Mouse (Mus musculus) liver, postnatal 0 days (tissue): ENCODE results near the gene Rapgef1. TPM values are rescaled to one million over a fixed set of nuclear protein-coding genes. Genes with fewer than 3 reads are reported as not detected.

Experiments
- ATAC-seq: fragments of 200-750 bp; cut with Nextera tagmentation; 2 replicates; pipeline ENCODE4 v1.8.0; 2017; ENCODE audit warnings: mild to moderate bottlenecking, moderate library complexity
- DNase-seq: peaks from one replicate; pipeline ENCODE4 v3.0.0-alpha.2; 2016
- H3K27ac ChIP-seq: fragments of 300-500 bp; sonication (generic); 2 replicates; pipeline ENCODE4 v1.5.1; 2014; ENCODE audit warnings: antibody characterized with exemption, moderate library complexity, mild to moderate bottlenecking, low read depth
- H3K27me3 ChIP-seq: fragments of 300-500 bp; sonication (generic); 2 replicates; pipeline ENCODE4 v1.6.1; 2014; ENCODE audit warnings: low read length, control low read depth, mixed read lengths; ENCODE audit not compliant: insufficient read depth
- H3K36me3 ChIP-seq: fragments of 300-500 bp; sonication (generic); replicated peaks from 2 replicates; pipeline ENCODE4 v1.6.1; 2014; ENCODE audit warnings: mild to moderate bottlenecking, control low read depth, low read length, moderate library complexity, mixed read lengths; ENCODE audit not compliant: insufficient read depth
- H3K4me1 ChIP-seq: fragments of 300-500 bp; sonication (generic); 2 replicates; pipeline ENCODE4 v1.6.1; 2014; ENCODE audit warnings: antibody characterized with exemption, mild to moderate bottlenecking, control low read depth; ENCODE audit not compliant: insufficient read depth
- H3K4me2 ChIP-seq: fragments of 300-500 bp; sonication (generic); 2 replicates; pipeline ENCODE4 v1.6.1; 2014; ENCODE audit warnings: low read depth, mild to moderate bottlenecking, low read length, moderate library complexity, mixed read lengths
- H3K4me3 ChIP-seq: fragments of 300-500 bp; sonication (generic); 2 replicates; pipeline ENCODE4 v1.5.1; 2014; ENCODE audit warnings: low read depth, low read length
- H3K9ac ChIP-seq: fragments of 300-500 bp; sonication (generic); replicated peaks from 2 replicates; pipeline ENCODE4 v1.6.1; 2014; ENCODE audit warnings: mild to moderate bottlenecking, moderate library complexity
- H3K9me3 ChIP-seq: fragments of 300-500 bp; sonication (generic); 2 replicates; pipeline ENCODE4 v1.6.1; 2016; ENCODE audit warnings: mild to moderate bottlenecking, control low read depth, low read length, mixed read lengths
- CTCF ChIP-seq: sonication (generic); IDR thresholded peaks from 2 replicates; pipeline ENCODE4 v1.5.1; 2016; ENCODE audit warnings: antibody characterized with exemption, low read depth
- EP300 ChIP-seq: IDR thresholded peaks from 2 replicates; pipeline ENCODE4 v1.6.1; 2016; ENCODE audit warnings: antibody characterized with exemption, low read depth, mild to moderate bottlenecking
- WGBS: fragments of 180-500 bp; shearing (Covaris S2); extraction: QIAGEN DNeasy Blood & Tissue Kit; methylation state at CpG from one replicate; pipeline ENCODE4 v1.1.7; 2014; ENCODE audit not compliant: insufficient replicate concordance; 5-methylcytosine and 5-hydroxymethylcytosine counted together
- polyA plus RNA-seq: library from polyadenylated mRNA; unstranded; fragments of >200 nt; fragmentation: Nextera tagmentation; extraction: Ambion mirVana; gene quantifications from 2 replicates; pipeline ENCODE4 v1.2.1, GENCODE M21; 2015

Rapgef1 gene
- polyA plus RNA-seq, 1 experiment from 2014 or later = 4.8 TPM

GRCm38 (mm10) chr2:29586017-29586702 lies 33.4 kb upstream of the Rapgef1 start:
- TF ChIP-seq EP300 (no peak), CTCF (no peak)
- Histone ChIP-seq H3K27me3 (peaks cover 5% of the 10 kb centered on the region; the same call in 1 of the 2 replicates), H3K9ac (no peak overlapping the region), H3K4me3 (no peak overlapping the region), H3K27ac (no peak overlapping the region), H3K4me2 (no peak overlapping the region), H3K36me3 (no peaks in the 10 kb centered on the region), H3K4me1 (no peaks in the 10 kb centered on the region), H3K9me3 (no peaks in the 10 kb centered on the region)
- DNase-seq (no peak), ATAC-seq (no peak)
- WGBS = 47% methylated on average over 8 of the region's 8 CpGs

- TF ChIP-seq EP300 (no peak), CTCF (no peak)
- H3K4me3 ChIP-seq = no peak overlapping the region
- no peak for ATAC-seq
- no peak for DNase-seq
- H3K9me3 ChIP-seq = no peaks in the 10 kb centered on the region
- H3K4me2 ChIP-seq = no peak overlapping the region
- no peak overlapping the region for H3K27ac ChIP-seq
- no peaks in the 10 kb centered on the region for H3K36me3 ChIP-seq
- H3K4me1 ChIP-seq = no peaks in the 10 kb centered on the region
- WGBS = 56% methylated on average over 4 of the region's 4 CpGs
- H3K27me3 ChIP-seq = peaks cover 5% of the 10 kb centered on the region; the same call in 1 of the 2 replicates
- H3K9ac ChIP-seq = no peak overlapping the region
Measured at GRCm38 (mm10) chr2:29588006-29588405, 31.5 kb upstream of the Rapgef1 start.

GRCm38 (mm10) chr2:29589266-29589665 lies 30.3 kb upstream of the Rapgef1 start:
- no peak overlapping the region for H3K27ac ChIP-seq
- TF ChIP-seq EP300 (no peak), CTCF (peak; percentile 42)
- H3K4me2 ChIP-seq = no peak overlapping the region
- no peaks in the 10 kb centered on the region for H3K27me3 ChIP-seq
- H3K4me3 ChIP-seq = no peak overlapping the region
- H3K9ac ChIP-seq = no peak overlapping the region
- no peak for ATAC-seq
- H3K36me3 ChIP-seq = no peaks in the 10 kb centered on the region
- no peaks in the 10 kb centered on the region for H3K9me3 ChIP-seq
- no peak for DNase-seq
- no peaks in the 10 kb centered on the region for H3K4me1 ChIP-seq
- WGBS = 31% methylated on average over 10 of the region's 10 CpGs

DNA sequence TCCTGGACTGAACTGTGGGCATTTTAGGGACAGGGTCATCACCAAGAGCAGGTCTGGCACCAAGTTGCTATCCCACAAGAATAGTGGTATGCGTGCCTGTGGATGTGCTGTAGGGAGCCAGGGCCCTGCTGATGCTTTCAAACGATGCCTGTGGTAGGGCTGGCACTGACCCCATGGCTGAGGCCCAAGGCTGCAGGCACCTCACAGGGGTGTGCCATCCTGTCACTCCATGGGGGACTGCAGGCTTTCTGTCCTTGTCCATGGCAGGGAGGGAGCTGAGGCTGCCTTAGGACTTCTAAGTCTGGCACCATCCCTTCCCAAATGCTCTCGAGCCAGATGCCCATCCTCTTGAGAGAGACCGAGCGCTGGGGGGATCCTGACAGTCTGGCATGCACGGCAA lies 27.9 kb upstream of the Rapgef1 start:
- H3K4me3 ChIP-seq = no peak overlapping the region
- no peaks in the 10 kb centered on the region for H3K4me1 ChIP-seq
- no peaks in the 10 kb centered on the region for H3K36me3 ChIP-seq
- H3K9me3 ChIP-seq = no peaks in the 10 kb centered on the region
- DNase-seq = no peak
- WGBS = 81% methylated on average over 6 of the region's 6 CpGs
- no peak overlapping the region for H3K9ac ChIP-seq
- H3K27me3 ChIP-seq = no peaks in the 10 kb centered on the region
- H3K27ac ChIP-seq = no peak overlapping the region
- ATAC-seq = no peak
- no peak overlapping the region for H3K4me2 ChIP-seq
- TF ChIP-seq EP300 (no peak), CTCF (no peak)

GRCm38 (mm10) chr2:29592537-29592936 lies 27.0 kb upstream of the Rapgef1 start:
- 55% methylated on average over 8 of the region's 8 CpGs for WGBS
- no peaks in the 10 kb centered on the region for H3K36me3 ChIP-seq
- no peak for DNase-seq
- TF ChIP-seq CTCF (no peak), EP300 (no peak)
- H3K9me3 ChIP-seq = no peaks in the 10 kb centered on the region
- no peaks in the 10 kb centered on the region for H3K4me1 ChIP-seq
- no peak for ATAC-seq
- H3K27me3 ChIP-seq = no peaks in the 10 kb centered on the region
- no peak overlapping the region for H3K4me3 ChIP-seq
- H3K27ac ChIP-seq = no peak overlapping the region
- H3K4me2 ChIP-seq = no peak overlapping the region
- no peak overlapping the region for H3K9ac ChIP-seq

- H3K36me3 ChIP-seq = no peaks in the 10 kb centered on the region
- H3K9ac ChIP-seq = no peak overlapping the region
- DNase-seq (peak; percentile 81), ATAC-seq (no peak)
- H3K9me3 ChIP-seq = no peaks in the 10 kb centered on the region
- no peak overlapping the region for H3K27ac ChIP-seq
- no peak overlapping the region for H3K4me2 ChIP-seq
- peaks cover 3% of the 10 kb centered on the region; the same call in 1 of the 2 replicates for H3K27me3 ChIP-seq
- TF ChIP-seq CTCF = peak; percentile 90
- no peak for TF ChIP-seq EP300
- 2% methylated on average over 3 of the region's 3 CpGs for WGBS
- no peak overlapping the region for H3K4me3 ChIP-seq
- no peaks in the 10 kb centered on the region for H3K4me1 ChIP-seq
Measured at GRCm38 (mm10) chr2:29603930-29604329, 15.6 kb upstream of the Rapgef1 start.

DNA sequence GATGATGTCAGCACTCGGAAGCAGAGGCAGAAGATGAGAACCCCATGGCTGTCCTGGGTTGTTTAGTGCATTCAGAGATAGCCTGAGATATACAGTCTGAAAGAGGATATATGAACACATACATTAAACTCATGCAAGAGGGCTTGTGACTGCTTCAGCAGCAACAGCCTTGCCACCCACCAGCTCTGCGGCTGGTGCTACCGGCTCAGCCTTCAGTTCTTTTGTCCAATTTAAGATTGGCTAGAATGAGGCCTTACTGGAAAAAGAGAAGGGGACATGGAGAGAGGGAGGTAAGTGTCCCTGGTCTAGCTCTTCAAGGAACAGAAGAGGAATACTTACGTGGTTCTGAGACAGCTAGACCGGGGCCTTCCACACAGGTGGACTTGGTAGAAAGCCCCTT lies 13.9 kb upstream of the Rapgef1 start:
- no peaks in the 10 kb centered on the region for H3K36me3 ChIP-seq
- no peak overlapping the region for H3K4me2 ChIP-seq
- ATAC-seq (no peak), DNase-seq (no peak)
- no peaks in the 10 kb centered on the region for H3K4me1 ChIP-seq
- H3K4me3 ChIP-seq = no peak overlapping the region
- no peak for TF ChIP-seq EP300
- no peak for TF ChIP-seq CTCF
- H3K9me3 ChIP-seq = no peaks in the 10 kb centered on the region
- H3K9ac ChIP-seq = no peak overlapping the region
- WGBS = 87% methylated on average over 5 of the region's 5 CpGs
- no peak overlapping the region for H3K27ac ChIP-seq
- peaks cover 3% of the 10 kb centered on the region; the same call in 1 of the 2 replicates for H3K27me3 ChIP-seq
